Mouse (Mus musculus) CH12.LX (cell line): ENCODE data around the gene Tex14.

Experiments
- CHD1 ChIP-seq: IDR thresholded peaks from 2 replicates; pipeline ENCODE4 v1.6.1; 2012; ENCODE audit warnings: low read depth, low read length, improper control_type of control experiment, inconsistent platforms
- CTCF ChIP-seq, 2 experiments: IDR thresholded peaks in 1 of 2; conservative IDR thresholded peaks in 1 of 2; 2 replicates each; pipeline ENCODE4 v1.5.1; 2011 to 2012; ENCODE audit warnings: low read depth in 2 of 2, low read length in 2 of 2, improper control_type of control experiment in 1 of 2, inconsistent platforms in 1 of 2, mild to moderate bottlenecking in 1 of 2, moderate library complexity in 1 of 2
- ETS1 ChIP-seq: conservative IDR thresholded peaks from 2 replicates; pipeline ENCODE4 v1.6.1; 2012; ENCODE audit warnings: low read depth, mild to moderate bottlenecking, inconsistent platforms, low read length, improper control_type of control experiment, moderate library complexity
- IRF4 ChIP-seq: IDR thresholded peaks from 2 replicates; pipeline ENCODE4 v1.6.1; 2014; ENCODE audit warnings: low read depth, mild to moderate bottlenecking, inconsistent platforms, low read length, improper control_type of control experiment
- KAT2A ChIP-seq: IDR thresholded peaks from 2 replicates; pipeline ENCODE4 v1.6.1; 2012; ENCODE audit warnings: low read length, improper control_type of control experiment, inconsistent platforms; ENCODE audit not compliant: insufficient replicate concordance
- NRF1 ChIP-seq: IDR thresholded peaks from 2 replicates; pipeline ENCODE4 v1.6.1; 2014; ENCODE audit warnings: low read depth, mild to moderate bottlenecking, inconsistent platforms, low read length, improper control_type of control experiment, moderate library complexity
- PAX5 ChIP-seq: IDR thresholded peaks from 2 replicates; pipeline ENCODE4 v1.6.1; 2012; ENCODE audit warnings: low read length, inconsistent platforms, mixed read lengths
- POLR2A ChIP-seq: IDR thresholded peaks from 2 replicates; pipeline ENCODE4 v1.6.1; 2011; ENCODE audit warnings: low read depth, mild to moderate bottlenecking, improper control_type of control experiment, low read length
- SMC3 ChIP-seq: IDR thresholded peaks from 2 replicates; pipeline ENCODE4 v1.6.1; 2011; ENCODE audit warnings: low read depth, low read length, improper control_type of control experiment
- USF1 ChIP-seq: IDR thresholded peaks from 2 replicates; pipeline ENCODE4 v1.6.1; 2014; ENCODE audit warnings: low read depth, mild to moderate bottlenecking, inconsistent platforms, low read length, improper control_type of control experiment

- no peak for TF ChIP-seq ETS1
- TF ChIP-seq SMC3: no peak
- TF ChIP-seq PAX5: no peak
- no peak for TF ChIP-seq CTCF (conservative IDR thresholded peaks at IDR 0.05 in 1 of 2, IDR thresholded peaks at IDR 0.05 in 1 of 2; ENCODE audit: low read depth in 2 of 2, low read length in 2 of 2)
- no peak for TF ChIP-seq KAT2A
- no peak for TF ChIP-seq IRF4
- TF ChIP-seq NRF1: no peak
- TF ChIP-seq USF1: no peak
- TF ChIP-seq POLR2A: no peak
- no peak for TF ChIP-seq CHD1
These were observed 102.2 kb downstream of the Tex14 start for GRCm38 (mm10) chr11:87507043-87507442.
